Mouse (Mus musculus): ENCODE data around the gene Gm10762. TPM values are rescaled to one million over a fixed set of nuclear protein-coding genes. Genes with fewer than 3 reads are reported as not detected.
A peak's percentile ranks its signal among the peaks of the same experiment; 100 is the strongest.

Gm10762 gene
- polyA plus RNA-seq, 1 experiment from 2014 or later, result 23.1 TPM

DNA sequence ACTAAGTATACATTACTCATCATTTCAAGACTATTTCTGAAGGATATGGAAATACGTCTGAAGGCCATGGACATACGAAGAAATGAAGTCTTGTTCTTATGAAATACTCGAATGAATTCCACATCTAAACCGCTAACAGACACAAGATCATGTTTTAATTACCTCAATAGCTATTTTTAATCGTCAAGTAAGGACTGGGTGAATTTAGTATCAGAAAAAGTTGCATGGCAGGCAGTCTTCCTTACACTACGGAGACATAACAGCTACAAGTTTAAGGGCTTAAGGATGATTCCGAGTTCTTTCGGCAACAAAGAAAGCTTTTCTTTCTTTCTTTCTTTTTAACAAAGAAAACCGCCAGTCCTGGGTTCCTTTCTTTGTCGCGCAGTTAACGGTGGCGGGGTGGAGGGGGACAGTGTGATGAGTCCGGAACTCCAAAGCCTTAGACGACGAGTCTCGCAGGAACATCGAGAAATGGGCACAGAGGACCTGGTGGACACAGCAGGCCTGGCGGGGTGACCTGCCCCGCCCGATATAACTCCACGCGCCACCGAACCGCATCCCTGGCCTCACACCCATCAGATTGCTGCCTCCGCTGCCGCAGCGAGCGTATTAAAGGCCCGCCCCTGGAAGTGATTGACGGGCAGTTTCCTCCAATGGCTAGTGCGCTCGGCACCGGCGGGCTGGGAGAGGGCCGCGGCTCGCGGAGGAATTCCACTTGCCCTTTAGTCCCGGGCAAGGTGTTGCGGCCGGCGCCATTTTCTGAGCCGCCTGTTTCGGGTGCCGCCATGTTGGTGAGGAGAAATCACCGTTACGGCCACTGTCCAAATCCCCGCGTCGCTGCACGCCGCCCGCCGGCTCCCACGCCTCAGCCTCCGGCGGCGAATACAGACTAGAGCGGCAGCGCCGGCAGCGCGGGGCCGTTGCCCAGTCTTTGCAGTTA, 614 bp downstream of the Gm10762 start, which contains the start of gene Zc3h6:
Zc3h6 (plus strand) TSS at position 762 of the 940 bp plus-strand sequence.
- peak within 1 kb of the TSS; percentile 91 for H3K4me3 ChIP-seq (replicated peaks; ENCODE audit: low read depth, low read length)
- no peaks in the 10 kb centered on the region for H3K9me3 ChIP-seq (ENCODE audit: control insufficient read depth, low read length)
- WGBS, result under 1% methylated on average over 65 of the region's 65 CpGs
- no peaks in the 10 kb centered on the region for H3K36me3 ChIP-seq (ENCODE audit: control insufficient read depth, insufficient read depth, low read length)
- DNase-seq, result peak; percentile 100
- H3K9ac ChIP-seq (replicated peaks; ENCODE audit: low read length), result peak within 1 kb of the TSS; percentile 97
- H3K27me3 ChIP-seq (ENCODE audit: control insufficient read depth, insufficient read depth, low read length), result no peaks in the 10 kb centered on the region
- peak; percentile 97 for ATAC-seq (ENCODE audit: low FRiP score, low TSS enrichment)
- peak within 1 kb of the TSS; percentile 100 for H3K27ac ChIP-seq (replicated peaks; ENCODE audit: low read depth, low read length)
- H3K4me2 ChIP-seq (ENCODE audit: low read length), result peak within 1 kb of the TSS; percentile 73
- peaks cover 14% of the 10 kb centered on the region for H3K4me1 ChIP-seq (ENCODE audit: control insufficient read depth, insufficient read depth, low read length)

DNA sequence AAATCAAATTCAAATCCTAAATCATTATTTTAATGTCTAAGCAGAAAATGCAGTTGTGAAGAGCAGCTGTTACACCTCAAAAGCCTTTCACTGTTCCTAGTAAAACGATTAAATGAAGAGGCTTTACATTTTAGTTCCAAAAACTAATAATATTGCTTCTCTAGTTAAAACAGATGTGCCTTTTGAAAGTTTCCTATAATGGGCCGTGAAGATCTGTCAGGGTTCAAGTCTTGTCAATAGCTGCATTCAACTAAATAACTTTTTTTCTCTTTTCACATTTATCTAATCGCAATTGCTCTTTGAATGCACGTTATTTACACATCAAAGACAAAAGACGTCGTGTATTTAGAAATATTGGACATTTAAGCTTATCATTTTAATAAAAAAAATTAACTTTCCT, 1.3 kb downstream of the Gm10762 start:
- Histone ChIP-seq H3K4me2 (ENCODE audit: low read length) (peak overlapping the region; percentile 73), H3K27me3 (ENCODE audit: control insufficient read depth, insufficient read depth, low read length) (no peaks in the 10 kb centered on the region), H3K4me3 (replicated peaks; ENCODE audit: low read depth, low read length) (peak overlapping the region; percentile 91), H3K4me1 (ENCODE audit: control insufficient read depth, insufficient read depth, low read length) (peaks cover 14% of the 10 kb centered on the region), H3K36me3 (ENCODE audit: control insufficient read depth, insufficient read depth, low read length) (no peaks in the 10 kb centered on the region), H3K9ac (replicated peaks; ENCODE audit: low read length) (peak overlapping the region; percentile 97; the same call in 1 of the 2 replicates), H3K27ac (replicated peaks; ENCODE audit: low read depth, low read length) (peak overlapping the region; percentile 100), H3K9me3 (ENCODE audit: control insufficient read depth, low read length) (no peaks in the 10 kb centered on the region)
- DNase-seq (peak; percentile 44), ATAC-seq (ENCODE audit: low FRiP score, low TSS enrichment) (no peak)
- WGBS, result 2% methylated on average over 6 of the region's 6 CpGs

DNA sequence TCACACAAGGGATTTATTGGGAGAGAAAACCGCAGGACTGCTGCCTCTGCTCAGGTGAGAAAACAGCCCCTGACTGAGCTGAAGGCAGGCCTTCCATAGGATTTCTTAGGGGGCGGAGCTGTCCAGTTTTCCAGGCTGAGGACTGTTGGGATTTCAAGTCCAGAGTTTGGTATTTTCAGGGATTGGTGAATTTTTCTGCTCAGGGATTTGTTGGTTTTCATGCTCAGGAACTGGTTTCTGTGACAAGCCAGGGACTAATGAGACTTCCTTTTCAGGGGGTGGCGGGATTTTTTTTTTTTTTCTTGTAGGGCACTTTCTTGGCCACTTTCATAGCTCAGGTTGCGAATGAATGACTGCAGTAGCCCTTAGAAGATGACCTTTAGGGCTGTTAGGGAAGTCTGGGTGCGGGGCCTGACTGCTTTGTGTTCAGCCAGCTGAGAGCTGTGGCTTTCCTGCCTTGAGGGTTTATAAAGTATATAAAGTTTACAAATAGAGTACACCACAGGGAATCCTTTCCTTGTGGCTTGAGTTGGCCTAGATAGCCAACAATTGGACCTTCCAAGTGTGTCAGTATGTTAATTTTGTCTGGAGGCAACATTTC, 1.9 kb downstream of the Gm10762 start:
- ATAC-seq (ENCODE audit: low FRiP score, low TSS enrichment), result no peak
- Histone ChIP-seq H3K36me3 (ENCODE audit: control insufficient read depth, insufficient read depth, low read length) (no peaks in the 10 kb centered on the region), H3K9me3 (ENCODE audit: control insufficient read depth, low read length) (no peaks in the 10 kb centered on the region), H3K27me3 (ENCODE audit: control insufficient read depth, insufficient read depth, low read length) (no peaks in the 10 kb centered on the region), H3K4me3 (replicated peaks; ENCODE audit: low read depth, low read length) (peak overlapping the region; percentile 91), H3K4me2 (ENCODE audit: low read length) (peak overlapping the region; percentile 73), H3K4me1 (ENCODE audit: control insufficient read depth, insufficient read depth, low read length) (peaks cover 14% of the 10 kb centered on the region), H3K9ac (replicated peaks; ENCODE audit: low read length) (no peak overlapping the region; the same call in 1 of the 2 replicates), H3K27ac (replicated peaks; ENCODE audit: low read depth, low read length) (peak overlapping the region; percentile 100; the same call in 1 of the 2 replicates)
- 42% methylated on average over 5 of the region's 5 CpGs for WGBS
- peak; percentile 29 for DNase-seq

DNA sequence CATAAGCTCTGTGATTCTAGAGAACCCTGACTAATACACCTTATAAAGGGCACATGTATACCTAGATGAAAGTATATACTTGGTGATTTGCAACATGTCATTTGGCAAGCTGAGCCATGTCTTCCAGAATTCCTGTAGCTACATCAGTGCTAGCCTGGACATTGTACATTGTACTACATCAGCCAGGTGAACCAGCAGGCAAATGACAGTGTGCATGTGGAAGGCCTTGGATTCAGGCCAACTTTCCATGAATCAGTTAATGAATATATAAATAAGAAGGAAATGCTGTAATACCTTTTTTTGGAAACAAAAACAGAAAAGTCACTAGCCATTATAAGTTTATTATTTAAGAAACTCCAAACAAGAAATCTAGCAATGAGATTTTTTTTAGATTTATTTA, 13.3 kb downstream of the Gm10762 start:
- H3K9me3 ChIP-seq (ENCODE audit: control insufficient read depth, low read length), result no peaks in the 10 kb centered on the region
- DNase-seq (no peak), ATAC-seq (ENCODE audit: low FRiP score, low TSS enrichment) (no peak)
- H3K27ac ChIP-seq (replicated peaks; ENCODE audit: low read depth, low read length), result no peak overlapping the region
- H3K4me2 ChIP-seq (ENCODE audit: low read length), result no peak overlapping the region
- H3K4me3 ChIP-seq (replicated peaks; ENCODE audit: low read depth, low read length), result no peak overlapping the region
- H3K27me3 ChIP-seq (ENCODE audit: control insufficient read depth, insufficient read depth, low read length), result no peaks in the 10 kb centered on the region
- no peaks in the 10 kb centered on the region for H3K4me1 ChIP-seq (ENCODE audit: control insufficient read depth, insufficient read depth, low read length)
- no peak overlapping the region for H3K9ac ChIP-seq (replicated peaks; ENCODE audit: low read length)
- H3K36me3 ChIP-seq (ENCODE audit: control insufficient read depth, insufficient read depth, low read length), result no peaks in the 10 kb centered on the region

DNA sequence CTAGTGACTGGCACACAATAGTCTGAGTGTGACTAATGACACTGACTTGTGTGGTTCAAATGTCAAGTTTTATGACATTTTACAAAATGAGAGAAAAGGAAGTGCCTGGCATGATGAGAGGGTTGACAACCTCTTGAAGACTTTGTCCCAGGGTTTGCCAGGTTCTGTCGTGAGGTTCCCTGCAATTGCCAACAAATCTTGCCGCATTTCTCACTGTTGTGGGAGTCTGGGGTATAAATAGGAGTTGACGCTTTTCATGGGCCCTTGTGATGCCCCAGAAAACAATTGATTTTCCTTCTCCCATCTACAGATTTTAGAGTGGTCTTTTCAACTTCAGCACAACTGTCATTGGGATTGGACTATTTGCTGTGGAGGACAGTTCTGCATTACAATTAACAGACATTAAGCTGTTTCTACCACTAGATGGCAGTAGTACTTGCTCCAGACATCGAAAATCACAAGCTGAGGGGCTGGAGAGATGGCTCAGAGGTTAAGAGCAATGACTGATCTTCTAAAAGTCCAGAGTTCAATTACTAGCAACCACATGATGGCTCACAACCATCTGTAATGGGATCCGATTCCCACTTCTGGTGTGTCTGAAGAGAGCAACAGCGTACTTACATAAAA, 19.4 kb downstream of the Gm10762 start:
- H3K4me3 ChIP-seq (replicated peaks; ENCODE audit: low read depth, low read length), result no peak overlapping the region
- no peaks in the 10 kb centered on the region for H3K36me3 ChIP-seq (ENCODE audit: control insufficient read depth, insufficient read depth, low read length)
- WGBS, result 33% methylated on average over 6 of the region's 6 CpGs
- ATAC-seq (ENCODE audit: low FRiP score, low TSS enrichment) (no peak), DNase-seq (peak; percentile 89)
- H3K9ac ChIP-seq (replicated peaks; ENCODE audit: low read length), result no peak overlapping the region
- H3K4me1 ChIP-seq (ENCODE audit: control insufficient read depth, insufficient read depth, low read length), result peaks cover under 1% of the 10 kb centered on the region; the same call in 1 of the 2 replicates
- no peak overlapping the region for H3K4me2 ChIP-seq (ENCODE audit: low read length)
- H3K27ac ChIP-seq (replicated peaks; ENCODE audit: low read depth, low read length), result no peak overlapping the region
- H3K27me3 ChIP-seq (ENCODE audit: control insufficient read depth, insufficient read depth, low read length), result no peaks in the 10 kb centered on the region
- no peaks in the 10 kb centered on the region for H3K9me3 ChIP-seq (ENCODE audit: control insufficient read depth, low read length)

DNA sequence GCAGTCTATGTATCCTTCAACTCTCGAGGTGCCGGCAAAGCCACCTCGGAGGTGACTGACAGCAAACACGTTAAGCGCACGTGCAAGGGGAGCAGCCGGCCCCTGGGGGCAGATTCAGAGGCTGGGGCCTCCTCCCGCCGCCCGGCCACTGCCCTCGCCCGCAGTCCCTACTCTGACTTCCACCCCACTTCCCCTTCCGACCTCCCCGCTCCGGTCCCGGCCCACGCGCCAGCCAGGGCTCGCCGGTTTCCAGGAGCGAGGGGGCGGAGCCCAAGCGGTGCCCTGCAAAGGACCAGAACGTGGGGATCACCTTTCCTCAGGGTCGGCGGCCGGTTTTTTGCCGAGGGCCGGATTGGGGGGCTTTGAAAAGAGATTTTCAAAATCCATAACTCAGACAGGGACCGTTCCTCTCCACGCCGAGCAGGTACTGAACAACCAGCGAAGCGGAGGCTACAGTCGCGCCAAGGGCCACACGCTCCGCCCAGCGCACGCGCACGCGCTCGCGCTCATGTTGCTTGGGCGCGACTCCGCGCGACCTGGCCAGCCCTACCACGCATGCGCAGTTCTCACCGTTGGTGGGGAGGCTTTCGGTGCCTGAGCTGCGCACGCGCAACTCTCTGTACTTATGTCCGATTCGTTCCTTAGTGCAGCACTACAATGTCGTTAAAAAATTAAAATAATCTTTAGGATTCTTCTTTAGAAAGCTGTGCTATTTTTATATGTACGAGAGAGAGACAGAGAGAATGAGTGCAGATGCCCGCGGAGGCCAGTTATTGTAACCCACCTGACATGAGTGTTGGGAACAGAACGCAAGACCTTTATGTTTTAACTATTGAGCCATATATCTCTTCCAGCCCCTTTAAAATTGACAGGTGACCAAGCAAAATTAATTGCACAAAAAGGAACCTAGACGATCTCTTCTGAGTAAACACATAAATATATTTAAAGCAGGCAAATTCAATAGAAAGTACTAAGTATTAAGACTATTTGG, 23.7 kb downstream of the Gm10762 start, which contains the start of gene Zc3h8:
Zc3h8 (minus strand) TSS at position 540 of the 991 bp plus-strand sequence.
- Histone ChIP-seq H3K4me2 (ENCODE audit: low read length) (peak within 1 kb of the TSS; percentile 64), H3K27me3 (ENCODE audit: control insufficient read depth, insufficient read depth, low read length) (no peaks in the 10 kb centered on the region), H3K9ac (replicated peaks; ENCODE audit: low read length) (peak within 1 kb of the TSS; percentile 74), H3K36me3 (ENCODE audit: control insufficient read depth, insufficient read depth, low read length) (0 out of 2 replicates have a peak, but pooled peaks cover 1% of the 10 kb centered on the region), H3K9me3 (ENCODE audit: control insufficient read depth, low read length) (no peaks in the 10 kb centered on the region), H3K4me3 (replicated peaks; ENCODE audit: low read depth, low read length) (peak within 1 kb of the TSS; percentile 76), H3K27ac (replicated peaks; ENCODE audit: low read depth, low read length) (peak within 1 kb of the TSS; percentile 85), H3K4me1 (ENCODE audit: control insufficient read depth, insufficient read depth, low read length) (peaks cover 4% of the 10 kb centered on the region; the same call in 1 of the 2 replicates)
- ATAC-seq (ENCODE audit: low FRiP score, low TSS enrichment) (peak; percentile 90), DNase-seq (peak; percentile 100)
- WGBS, result 2% methylated on average over 65 of the region's 65 CpGs

DNA sequence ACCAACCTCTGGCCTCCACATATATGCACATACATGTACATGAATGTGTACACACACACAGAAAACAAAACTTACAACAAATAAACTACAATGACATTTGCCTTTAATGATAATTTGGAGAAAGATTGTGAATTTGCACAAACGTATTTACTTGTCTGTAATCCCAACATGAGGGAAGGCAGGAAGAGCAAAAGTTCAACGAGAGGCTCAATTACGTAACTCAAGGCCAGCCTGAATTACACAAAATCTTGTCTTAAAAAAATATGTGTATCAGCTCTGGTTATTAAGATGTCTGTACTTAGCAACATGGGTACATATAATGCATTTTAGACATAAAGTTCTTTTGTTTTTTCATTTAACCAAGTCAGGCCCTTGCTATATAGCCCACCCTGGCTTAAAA, 31.3 kb downstream of the Gm10762 start:
- Histone ChIP-seq H3K9me3 (ENCODE audit: control insufficient read depth, low read length) (no peaks in the 10 kb centered on the region), H3K4me1 (ENCODE audit: control insufficient read depth, insufficient read depth, low read length) (no peaks in the 10 kb centered on the region), H3K4me3 (replicated peaks; ENCODE audit: low read depth, low read length) (no peak overlapping the region), H3K27me3 (ENCODE audit: control insufficient read depth, insufficient read depth, low read length) (no peaks in the 10 kb centered on the region), H3K27ac (replicated peaks; ENCODE audit: low read depth, low read length) (no peak overlapping the region), H3K9ac (replicated peaks; ENCODE audit: low read length) (no peak overlapping the region), H3K36me3 (ENCODE audit: control insufficient read depth, insufficient read depth, low read length) (peaks cover 31% of the 10 kb centered on the region), H3K4me2 (ENCODE audit: low read length) (no peak overlapping the region)
- ATAC-seq (ENCODE audit: low FRiP score, low TSS enrichment) (no peak), DNase-seq (no peak)
- 94% methylated on average over 3 of the region's 3 CpGs for WGBS

DNA sequence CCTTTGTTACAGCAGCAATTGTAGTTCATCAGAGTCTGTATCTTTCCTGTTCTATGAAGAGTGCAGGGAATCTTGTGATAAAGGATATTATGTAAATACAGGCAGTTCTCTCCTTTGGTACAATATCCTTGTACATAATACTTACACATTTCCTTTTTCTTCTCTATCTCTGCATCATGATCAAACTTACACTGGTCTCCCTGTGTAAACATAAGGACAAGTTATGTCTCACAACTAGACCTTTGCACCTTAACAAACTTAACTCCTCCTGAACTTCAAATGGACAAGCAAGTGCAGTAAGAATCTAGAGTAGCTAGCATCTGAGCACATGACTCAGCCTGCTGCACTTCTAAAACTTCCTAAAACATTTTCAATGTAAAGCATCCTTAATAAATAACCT, 36.8 kb downstream of the Gm10762 start:
- Histone ChIP-seq H3K27ac (replicated peaks; ENCODE audit: low read depth, low read length) (no peak overlapping the region), H3K36me3 (ENCODE audit: control insufficient read depth, insufficient read depth, low read length) (peaks cover 50% of the 10 kb centered on the region), H3K4me2 (ENCODE audit: low read length) (no peak overlapping the region), H3K9me3 (ENCODE audit: control insufficient read depth, low read length) (no peaks in the 10 kb centered on the region), H3K9ac (replicated peaks; ENCODE audit: low read length) (no peak overlapping the region), H3K4me1 (ENCODE audit: control insufficient read depth, insufficient read depth, low read length) (no peaks in the 10 kb centered on the region), H3K4me3 (replicated peaks; ENCODE audit: low read depth, low read length) (no peak overlapping the region), H3K27me3 (ENCODE audit: control insufficient read depth, insufficient read depth, low read length) (no peaks in the 10 kb centered on the region)
- DNase-seq (no peak), ATAC-seq (ENCODE audit: low FRiP score, low TSS enrichment) (no peak)

Measured in midbrain, embryonic 14.5 days (tissue).